Mouse (Mus musculus) embryonic facial prominence, embryonic 15.5 days (tissue): Measurements from ENCODE around the gene En1. TPM values are rescaled to one million over a fixed set of nuclear protein-coding genes. Genes with fewer than 3 reads are reported as not detected.

Experiments
- ATAC-seq: fragments of 200-750 bp; cut with Nextera tagmentation; 2 replicates; pipeline ENCODE4 v1.8.0; 2017; ENCODE audit warnings: low read depth, moderate TSS enrichment; ENCODE audit not compliant: insufficient number of reproducible peaks, low FRiP score, low TSS enrichment
- H3K27ac ChIP-seq: fragments of 300-500 bp; sonication (generic); replicated peaks from 2 replicates; pipeline ENCODE4 v1.5.1; 2015; ENCODE audit warnings: mild to moderate bottlenecking, inconsistent platforms
- H3K27me3 ChIP-seq: fragments of 300-500 bp; sonication (generic); 2 replicates; pipeline ENCODE4 v1.6.1; 2015; ENCODE audit warnings: inconsistent platforms
- H3K36me3 ChIP-seq: fragments of 300-500 bp; sonication (generic); 2 replicates; pipeline ENCODE4 v1.6.1; 2015; ENCODE audit warnings: mild to moderate bottlenecking, inconsistent platforms
- H3K4me1 ChIP-seq: fragments of 300-500 bp; sonication (generic); 2 replicates; pipeline ENCODE4 v1.6.1; 2015; ENCODE audit warnings: inconsistent platforms
- H3K4me2 ChIP-seq: fragments of 300-500 bp; sonication (generic); replicated peaks from 2 replicates; pipeline ENCODE4 v1.6.1; 2015; ENCODE audit warnings: mild to moderate bottlenecking, inconsistent platforms
- H3K4me3 ChIP-seq: fragments of 300-500 bp; sonication (generic); replicated peaks from 2 replicates; pipeline ENCODE4 v1.5.1; 2015; ENCODE audit warnings: mild to moderate bottlenecking, inconsistent platforms
- H3K9ac ChIP-seq: fragments of 300-500 bp; sonication (generic); 2 replicates; pipeline ENCODE4 v1.6.1; 2015; ENCODE audit warnings: inconsistent platforms
- H3K9me3 ChIP-seq: fragments of 300-500 bp; sonication (generic); replicated peaks from 2 replicates; pipeline ENCODE4 v1.6.1; 2016; ENCODE audit warnings: inconsistent platforms
- WGBS: fragments of 180-500 bp; shearing (Covaris S2); methylation state at CpG from one replicate; pipeline ENCODE4 v1.1.7; 2015; 5-methylcytosine and 5-hydroxymethylcytosine counted together
- polyA plus RNA-seq: library from polyadenylated mRNA; unstranded; fragments of >200 nt; fragmentation: Nextera tagmentation; extraction: Ambion mirVana; gene quantifications from 2 replicates; pipeline ENCODE4 v1.2.1, GENCODE M21; 2015

En1 gene
- polyA plus RNA-seq, 1 experiment from 2014 or later, result 2.1 TPM

GRCm38 (mm10) chr1:120609611-120610010 is 7.4 kb downstream of the En1 start:
- Histone ChIP-seq H3K4me1 (peaks cover 24% of the 10 kb centered on the region), H3K36me3 (no peaks in the 10 kb centered on the region), H3K27ac (no peak overlapping the region), H3K4me3 (no peak overlapping the region), H3K9ac (no peak overlapping the region), H3K27me3 (peaks cover 97% of the 10 kb centered on the region), H3K9me3 (no peaks in the 10 kb centered on the region), H3K4me2 (no peak overlapping the region)
- WGBS, result 19% methylated on average over 6 of the region's 6 CpGs
- ATAC-seq, result no peak

- no peak for ATAC-seq
Measured at GRCm38 (mm10) chr1:120613461-120614306, 11.5 kb downstream of the En1 start.

GRCm38 (mm10) chr1:120614307-120615100 is 12.3 kb downstream of the En1 start:
- H3K4me3 ChIP-seq, result 0 out of 2 replicates have a peak overlapping the region, but pooled peaks have one; percentile 8
- no peak for ATAC-seq
- no peak overlapping the region for H3K9ac ChIP-seq
- H3K27ac ChIP-seq, result no peak overlapping the region
- H3K9me3 ChIP-seq, result no peaks in the 10 kb centered on the region
- WGBS, result 4% methylated on average over 30 of the region's 30 CpGs
- peaks cover 14% of the 10 kb centered on the region for H3K4me1 ChIP-seq
- H3K27me3 ChIP-seq, result peaks cover 98% of the 10 kb centered on the region
- no peak overlapping the region for H3K4me2 ChIP-seq
- H3K36me3 ChIP-seq, result no peaks in the 10 kb centered on the region

More at GRCm38 (mm10) chr1:120613461-120614306, 11.5 kb downstream of the En1 start:
- WGBS, result 4% methylated on average over 32 of the region's 32 CpGs
- H3K4me1 ChIP-seq, result peaks cover 14% of the 10 kb centered on the region
- H3K27ac ChIP-seq, result no peak overlapping the region
- H3K4me2 ChIP-seq, result no peak overlapping the region
- no peaks in the 10 kb centered on the region for H3K9me3 ChIP-seq
- H3K27me3 ChIP-seq, result peaks cover 100% of the 10 kb centered on the region
- H3K36me3 ChIP-seq, result no peaks in the 10 kb centered on the region
- no peak overlapping the region for H3K9ac ChIP-seq
- H3K4me3 ChIP-seq, result no peak overlapping the region

DNA sequence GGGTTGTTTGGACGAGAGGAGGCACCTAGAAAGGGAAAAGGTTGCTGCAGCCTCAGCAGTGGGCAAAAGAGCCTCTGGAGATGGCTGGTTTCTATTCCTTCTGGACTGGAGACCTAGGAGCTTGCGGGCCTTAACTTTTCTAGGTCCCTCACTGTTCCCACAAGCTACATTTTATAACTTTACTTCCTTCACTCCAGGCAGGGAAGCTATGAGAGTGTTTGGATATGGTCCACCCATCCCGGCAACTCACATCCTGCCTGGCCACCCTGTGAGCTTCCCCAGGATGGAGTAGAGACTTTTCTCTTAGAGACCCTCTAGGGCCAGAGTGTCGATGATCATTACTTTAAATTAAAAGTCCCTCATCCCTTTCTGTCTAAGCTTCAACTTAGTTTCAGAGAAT is 13.3 kb downstream of the En1 start:
- Histone ChIP-seq H3K9me3 (no peaks in the 10 kb centered on the region), H3K9ac (no peak overlapping the region), H3K4me3 (no peak overlapping the region), H3K4me1 (peaks cover 14% of the 10 kb centered on the region), H3K27ac (no peak overlapping the region), H3K36me3 (no peaks in the 10 kb centered on the region), H3K27me3 (peaks cover 97% of the 10 kb centered on the region), H3K4me2 (no peak overlapping the region)
- WGBS, result 14% methylated on average over 4 of the region's 4 CpGs
- no peak for ATAC-seq

- WGBS, result 10% methylated on average over 9 of the region's 9 CpGs
Measured at GRCm38 (mm10) chr1:120615927-120616326, 13.7 kb downstream of the En1 start.

DNA sequence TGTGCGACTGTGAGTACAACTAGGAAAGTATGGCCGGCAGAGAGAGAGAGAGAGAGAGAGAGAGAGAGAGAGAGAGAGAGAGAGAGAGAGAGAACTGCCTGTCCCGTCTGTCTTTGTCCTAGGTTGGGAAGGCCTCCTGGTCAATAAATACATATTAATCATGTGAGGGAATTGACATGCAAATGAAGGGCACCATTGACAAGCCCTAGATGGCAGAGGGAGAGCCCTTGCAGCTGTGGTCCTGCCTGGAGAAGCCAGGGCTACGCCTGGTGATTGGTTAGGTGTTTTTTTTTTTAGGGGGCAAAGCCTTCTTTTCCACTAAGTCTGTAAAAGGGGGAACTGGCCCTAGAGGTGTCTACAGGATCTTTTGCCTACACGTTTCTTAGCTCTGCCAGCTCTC is 19.2 kb downstream of the En1 start:
- 44% methylated on average over 5 of the region's 5 CpGs for WGBS
- no peaks in the 10 kb centered on the region for H3K9me3 ChIP-seq
- peaks cover 82% of the 10 kb centered on the region for H3K27me3 ChIP-seq
- H3K4me3 ChIP-seq, result no peak overlapping the region
- H3K27ac ChIP-seq, result no peak overlapping the region
- no peaks in the 10 kb centered on the region for H3K4me1 ChIP-seq
- H3K4me2 ChIP-seq, result no peak overlapping the region
- ATAC-seq, result no peak
- no peak overlapping the region for H3K9ac ChIP-seq
- no peaks in the 10 kb centered on the region for H3K36me3 ChIP-seq

More at GRCm38 (mm10) chr1:120615927-120616326, 13.7 kb downstream of the En1 start:
- Histone ChIP-seq H3K9ac (no peak overlapping the region), H3K27me3 (peaks cover 94% of the 10 kb centered on the region), H3K36me3 (no peaks in the 10 kb centered on the region), H3K4me1 (peaks cover 14% of the 10 kb centered on the region), H3K4me2 (no peak overlapping the region), H3K27ac (no peak overlapping the region), H3K4me3 (no peak overlapping the region), H3K9me3 (no peaks in the 10 kb centered on the region)
- no peak for ATAC-seq

GRCm38 (mm10) chr1:120626930-120627621 is 24.9 kb downstream of the En1 start:
- Histone ChIP-seq H3K4me1 (no peaks in the 10 kb centered on the region), H3K4me2 (no peak overlapping the region), H3K4me3 (no peak overlapping the region), H3K27ac (no peak overlapping the region), H3K9ac (no peak overlapping the region), H3K36me3 (no peaks in the 10 kb centered on the region), H3K9me3 (no peaks in the 10 kb centered on the region), H3K27me3 (peaks cover 41% of the 10 kb centered on the region)
- no peak; the same call in 1 of the 2 replicates for ATAC-seq
- 46% methylated on average over 11 of the region's 11 CpGs for WGBS

GRCm38 (mm10) chr1:120627622-120628001 is 25.4 kb downstream of the En1 start:
- H3K4me3 ChIP-seq, result no peak overlapping the region
- H3K4me1 ChIP-seq, result no peaks in the 10 kb centered on the region
- WGBS, result 64% methylated on average over 4 of the region's 4 CpGs
- H3K4me2 ChIP-seq, result no peak overlapping the region
- ATAC-seq, result no peak
- no peaks in the 10 kb centered on the region for H3K9me3 ChIP-seq
- H3K9ac ChIP-seq, result no peak overlapping the region
- H3K27me3 ChIP-seq, result peaks cover 36% of the 10 kb centered on the region
- H3K36me3 ChIP-seq, result no peaks in the 10 kb centered on the region
- no peak overlapping the region for H3K27ac ChIP-seq

- Histone ChIP-seq H3K27ac (no peak overlapping the region), H3K4me1 (no peaks in the 10 kb centered on the region), H3K4me2 (no peak overlapping the region), H3K36me3 (no peaks in the 10 kb centered on the region), H3K4me3 (no peak overlapping the region), H3K27me3 (peaks cover 32% of the 10 kb centered on the region), H3K9ac (no peak overlapping the region), H3K9me3 (no peaks in the 10 kb centered on the region)
- no peak for ATAC-seq
- WGBS, result 58% methylated on average over 9 of the region's 9 CpGs
Measured at GRCm38 (mm10) chr1:120628821-120629220, 26.6 kb downstream of the En1 start.

- Histone ChIP-seq H3K27me3 (peaks cover 4% of the 10 kb centered on the region; the same call in 1 of the 2 replicates), H3K4me3 (peak overlapping the region; percentile 13; the same call in 1 of the 2 replicates), H3K4me2 (peak overlapping the region; percentile 38), H3K4me1 (peaks cover 16% of the 10 kb centered on the region), H3K9me3 (no peaks in the 10 kb centered on the region), H3K36me3 (no peaks in the 10 kb centered on the region), H3K27ac (no peak overlapping the region), H3K9ac (no peak overlapping the region)
- no peak for ATAC-seq
- WGBS, result 10% methylated on average over 10 of the region's 10 CpGs
Measured at GRCm38 (mm10) chr1:120643380-120643779, 41.2 kb downstream of the En1 start.
